Mouse (Mus musculus): ENCODE measurements at regions not wholly inside any gene's neighbourhood (a gene's known extent, or its start where the extent isn't known, plus 50 kb on each side); places are given as distances from the start of the nearest gene placed in this dataset.

- TF ChIP-seq POLR2A (IDR thresholded peaks at IDR 0.05; ENCODE audit: low read depth, low read length) = no peak
- no peak for TF ChIP-seq CTCF (IDR thresholded peaks at IDR 0.05; ENCODE audit: extremely low read depth, insufficient read depth, insufficient read length, insufficient replicate concordance)
Observed at GRCm38 (mm10) chr7:129091441-129091840, 165.4 kb upstream of the Plpp4 start.
